ENCODE assay signal across 11 mouse cellular contexts in the genomic region with DNA sequence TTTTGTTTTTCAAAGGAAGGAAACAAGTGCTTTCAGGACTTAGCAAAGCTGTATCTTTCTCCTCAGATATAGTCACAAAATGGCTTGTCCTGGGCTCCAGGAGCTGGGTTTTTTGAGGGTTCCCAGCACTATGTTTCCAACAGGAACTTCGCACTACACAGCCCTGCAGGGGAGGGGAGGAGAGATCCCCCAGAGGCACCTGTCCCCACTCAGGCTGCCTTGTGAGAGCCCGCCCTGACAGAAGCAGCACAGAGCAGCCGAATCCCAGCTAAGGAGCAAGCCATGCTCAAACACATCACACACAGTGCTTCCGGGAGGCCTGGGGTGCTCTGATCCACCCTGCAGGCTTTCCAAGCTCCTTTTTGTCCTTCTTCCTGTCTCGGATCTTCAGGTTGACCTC.
"Had no signal": no experiment of that assay in that cellular context is flagged by ENCODE, and none has a peak within 500 bp of the region (broad histone marks: within the 10 kb centered on the region; RNA-seq: fewer than 3 reads in every experiment).

No protein-coding gene starts in this region.

- H3K4me2 ChIP-seq: limb, embryonic 15.5 days; liver, embryonic 11.5 days; lung, embryonic 14.5 days had no signal

- DNase-seq: kidney, postnatal 14 days; left cerebral cortex, postnatal 4 days; liver, postnatal 0 days; thymus, adult 18-20 months; thymus, postnatal 36 days had no signal

- H3K9me3 ChIP-seq: limb, embryonic 15.5 days had no signal

- H3K9ac ChIP-seq: limb, embryonic 15.5 days; liver, embryonic 14.5 days; liver, postnatal 0 days; lung, embryonic 14.5 days had no signal

- ATAC-seq: intestine, postnatal 0 days; liver, postnatal 0 days had no signal

- H3K4me3 ChIP-seq: limb, embryonic 15.5 days had no signal

- H3K27me3 ChIP-seq: limb, embryonic 15.5 days had no signal

- H3K36me3 ChIP-seq: limb, embryonic 15.5 days had no signal

- H3K27ac ChIP-seq: limb, embryonic 15.5 days; liver, embryonic 14.5 days; macrophage had no signal
